Mouse (Mus musculus): ENCODE measurements around the gene Krtap17-1. TPM values are rescaled to one million over a fixed set of nuclear protein-coding genes. Genes with fewer than 3 reads are reported as not detected.

The Krtap17-1 gene
- polyA plus RNA-seq (2012; ENCODE audit: insufficient read depth, insufficient read length, missing spikeins): not detected in 2 replicates

GRCm38 (mm10) chr11:99993620-99994383 lies at the start of gene Krtap17-1:
Krtap17-1 (minus strand) TSS chr11:99993994.
- no peak within 1 kb of the TSS for H3K4me3 ChIP-seq (ENCODE audit: insufficient read depth, low read length)
- H3K4me1 ChIP-seq (ENCODE audit: control insufficient read depth, insufficient read depth, low read length): no peaks in the 10 kb centered on the region
- H3K27ac ChIP-seq (ENCODE audit: insufficient read depth, low read depth, low read length): no peak within 1 kb of the TSS
- TF ChIP-seq CTCF (IDR thresholded peaks at IDR 0.05; ENCODE audit: low read depth, low read length) (no peak), POLR2A (IDR thresholded peaks at IDR 0.05; ENCODE audit: borderline replicate concordance, low read depth, low read length) (no peak)

- no peak for TF ChIP-seq CTCF (IDR thresholded peaks at IDR 0.05; ENCODE audit: low read depth, low read length)
- TF ChIP-seq POLR2A (IDR thresholded peaks at IDR 0.05; ENCODE audit: borderline replicate concordance, low read depth, low read length): no peak
- no peaks in the 10 kb centered on the region for H3K4me1 ChIP-seq (ENCODE audit: control insufficient read depth, insufficient read depth, low read length)
- H3K27ac ChIP-seq (ENCODE audit: insufficient read depth, low read depth, low read length): no peak within 1 kb of the TSS
- no peak within 1 kb of the TSS for H3K4me3 ChIP-seq (ENCODE audit: insufficient read depth, low read length)
These were observed 47.7 kb upstream of the Krtap17-1 start, which contains the start of gene Krt34 for GRCm38 (mm10) chr11:100041454-100041853. Krt34 (minus strand) TSS chr11:100041554.

GRCm38 (mm10) chr11:100029768-100030167 lies 36.0 kb upstream of the Krtap17-1 start, which contains the start of gene Krt33b:
Krt33b (minus strand) TSS chr11:100029868.
- no peak within 1 kb of the TSS for H3K4me3 ChIP-seq (ENCODE audit: insufficient read depth, low read length)
- no peak within 1 kb of the TSS for H3K27ac ChIP-seq (ENCODE audit: insufficient read depth, low read depth, low read length)
- TF ChIP-seq POLR2A (IDR thresholded peaks at IDR 0.05; ENCODE audit: borderline replicate concordance, low read depth, low read length) (no peak), CTCF (IDR thresholded peaks at IDR 0.05; ENCODE audit: low read depth, low read length) (no peak)
- H3K4me1 ChIP-seq (ENCODE audit: control insufficient read depth, insufficient read depth, low read length): no peaks in the 10 kb centered on the region

GRCm38 (mm10) chr11:100021438-100021837 lies 27.6 kb upstream of the Krtap17-1 start:
- TF ChIP-seq POLR2A (IDR thresholded peaks at IDR 0.05; ENCODE audit: borderline replicate concordance, low read depth, low read length): no peak
- TF ChIP-seq CTCF (IDR thresholded peaks at IDR 0.05; ENCODE audit: low read depth, low read length): no peak
- Histone ChIP-seq H3K27ac (ENCODE audit: insufficient read depth, low read depth, low read length) (no peak overlapping the region), H3K4me1 (ENCODE audit: control insufficient read depth, insufficient read depth, low read length) (no peaks in the 10 kb centered on the region)

GRCm38 (mm10) chr11:100019466-100019865 lies 25.7 kb upstream of the Krtap17-1 start:
- H3K27ac ChIP-seq (ENCODE audit: insufficient read depth, low read depth, low read length): no peak overlapping the region
- no peak for TF ChIP-seq POLR2A (IDR thresholded peaks at IDR 0.05; ENCODE audit: borderline replicate concordance, low read depth, low read length)
- no peak for TF ChIP-seq CTCF (IDR thresholded peaks at IDR 0.05; ENCODE audit: low read depth, low read length)
- no peak overlapping the region for H3K4me3 ChIP-seq (ENCODE audit: insufficient read depth, low read length)
- H3K4me1 ChIP-seq (ENCODE audit: control insufficient read depth, insufficient read depth, low read length): no peaks in the 10 kb centered on the region

More at GRCm38 (mm10) chr11:100021438-100021837, 27.6 kb upstream of the Krtap17-1 start:
- no peak overlapping the region for H3K4me3 ChIP-seq (ENCODE audit: insufficient read depth, low read length)

- TF ChIP-seq CTCF (IDR thresholded peaks at IDR 0.05; ENCODE audit: low read depth, low read length): no peak
- no peak for TF ChIP-seq POLR2A (IDR thresholded peaks at IDR 0.05; ENCODE audit: borderline replicate concordance, low read depth, low read length)
- Histone ChIP-seq H3K27ac (ENCODE audit: insufficient read depth, low read depth, low read length) (no peak within 1 kb of the TSS), H3K4me3 (ENCODE audit: insufficient read depth, low read length) (no peak within 1 kb of the TSS), H3K4me1 (ENCODE audit: control insufficient read depth, insufficient read depth, low read length) (no peaks in the 10 kb centered on the region)
These were observed 22.3 kb upstream of the Krtap17-1 start, which contains the start of gene Krt33a for GRCm38 (mm10) chr11:100016112-100016511. Krt33a (minus strand) TSS chr11:100016212.

- TF ChIP-seq CTCF (IDR thresholded peaks at IDR 0.05; ENCODE audit: low read depth, low read length): no peak
- no peak for TF ChIP-seq POLR2A (IDR thresholded peaks at IDR 0.05; ENCODE audit: borderline replicate concordance, low read depth, low read length)
- Histone ChIP-seq H3K4me1 (ENCODE audit: control insufficient read depth, insufficient read depth, low read length) (no peaks in the 10 kb centered on the region), H3K4me3 (ENCODE audit: insufficient read depth, low read length) (no peak overlapping the region), H3K27ac (ENCODE audit: insufficient read depth, low read depth, low read length) (no peak overlapping the region)
These were observed 19.9 kb upstream of the Krtap17-1 start for GRCm38 (mm10) chr11:100013691-100014171.

GRCm38 (mm10) chr11:100010682-100011081 lies 16.9 kb upstream of the Krtap17-1 start:
- no peak overlapping the region for H3K4me3 ChIP-seq (ENCODE audit: insufficient read depth, low read length)
- H3K4me1 ChIP-seq (ENCODE audit: control insufficient read depth, insufficient read depth, low read length): no peaks in the 10 kb centered on the region
- no peak overlapping the region for H3K27ac ChIP-seq (ENCODE audit: insufficient read depth, low read depth, low read length)
- no peak for TF ChIP-seq CTCF (IDR thresholded peaks at IDR 0.05; ENCODE audit: low read depth, low read length)
- no peak for TF ChIP-seq POLR2A (IDR thresholded peaks at IDR 0.05; ENCODE audit: borderline replicate concordance, low read depth, low read length)

- no peak for TF ChIP-seq CTCF (IDR thresholded peaks at IDR 0.05; ENCODE audit: low read depth, low read length)
- no peak for TF ChIP-seq POLR2A (IDR thresholded peaks at IDR 0.05; ENCODE audit: borderline replicate concordance, low read depth, low read length)
- no peak overlapping the region for H3K4me3 ChIP-seq (ENCODE audit: insufficient read depth, low read length)
- H3K4me1 ChIP-seq (ENCODE audit: control insufficient read depth, insufficient read depth, low read length): no peaks in the 10 kb centered on the region
- no peak overlapping the region for H3K27ac ChIP-seq (ENCODE audit: insufficient read depth, low read depth, low read length)
These were observed 14.5 kb upstream of the Krtap17-1 start for GRCm38 (mm10) chr11:100008336-100008735.

- no peaks in the 10 kb centered on the region for H3K4me1 ChIP-seq (ENCODE audit: control insufficient read depth, insufficient read depth, low read length)
These were observed 12.8 kb upstream of the Krtap17-1 start for GRCm38 (mm10) chr11:100006624-100007023.

More at GRCm38 (mm10) chr11:100006624-100007023, 12.8 kb upstream of the Krtap17-1 start:
- Histone ChIP-seq H3K27ac (ENCODE audit: insufficient read depth, low read depth, low read length) (no peak overlapping the region), H3K4me3 (ENCODE audit: insufficient read depth, low read length) (no peak overlapping the region)
- no peak for TF ChIP-seq CTCF (IDR thresholded peaks at IDR 0.05; ENCODE audit: low read depth, low read length)
- no peak for TF ChIP-seq POLR2A (IDR thresholded peaks at IDR 0.05; ENCODE audit: borderline replicate concordance, low read depth, low read length)

All from bone marrow macrophage, adult 2 months (primary cell).